In the genomic region with DNA sequence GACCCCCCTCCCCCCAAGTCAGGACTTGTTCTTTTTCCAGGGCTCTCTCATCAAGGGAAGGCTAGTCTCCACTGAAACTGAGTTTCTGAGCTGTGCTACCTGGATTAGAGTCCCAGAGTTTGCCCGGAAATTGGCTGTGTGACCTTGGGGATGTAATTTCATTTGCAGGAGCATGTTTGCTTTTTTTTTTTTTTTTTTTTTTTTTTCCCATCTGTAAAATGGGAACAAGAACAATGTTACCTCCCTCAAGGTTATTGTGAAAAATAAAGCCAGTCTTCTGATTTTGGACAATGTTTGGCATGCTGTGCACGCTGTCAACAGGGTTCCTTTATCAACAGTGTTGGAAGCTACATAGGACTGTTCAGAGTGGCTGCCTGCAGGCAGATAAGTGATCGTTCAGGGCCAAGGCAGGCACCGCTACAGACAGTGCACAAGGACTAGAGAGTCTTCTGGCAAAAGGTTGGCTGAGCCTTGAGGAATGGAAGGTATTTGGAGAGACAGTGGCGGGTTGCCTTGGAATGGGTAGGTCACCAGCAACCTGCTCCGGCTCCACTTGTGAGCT, we compare ENCODE assay signal across 8 mouse cellular contexts. TPM values are rescaled to one million over a fixed set of nuclear protein-coding genes. Genes with fewer than 3 reads are reported as not detected.
A peak's percentile ranks its signal among the peaks of the same experiment; 100 is the strongest.
DNase-seq lines count a peak whose midpoint lies in the region; ATAC-seq and TF ChIP-seq lines count a peak whose summit lies in the region.

No protein-coding gene starts in this region.

- H3K36me3 ChIP-seq in neural tube, embryonic 11.5 days (ENCODE audit: control insufficient read depth, insufficient read depth, low read length) = peaks cover 13% of the 10 kb centered on the region
- H3K36me3 ChIP-seq in limb, embryonic 15.5 days = peaks cover 36% of the 10 kb centered on the region
- H3K36me3 ChIP-seq in stomach, embryonic 15.5 days = peaks cover 5% of the 10 kb centered on the region

- 0 out of 2 replicates have a peak overlapping the region, but pooled peaks have one; percentile 85 for H3K27ac ChIP-seq in neural tube, embryonic 11.5 days (ENCODE audit: low read depth, low read length)
- no peak overlapping the region for H3K27ac ChIP-seq in embryonic fibroblast, embryonic 13.5 days (ENCODE audit: insufficient read depth, low read length)
- peak overlapping the region; percentile 90 for H3K27ac ChIP-seq in limb, embryonic 15.5 days
- peak overlapping the region; percentile 79 for H3K27ac ChIP-seq in stomach, embryonic 15.5 days

- TF ChIP-seq POLR2A in embryonic fibroblast, embryonic 13.5 days (IDR thresholded peaks at IDR 0.05; ENCODE audit: low read depth, low read length) = no peak

- WGBS in neural tube, embryonic 11.5 days = 87% methylated on average over 6 of the region's 6 CpGs
- 61% methylated on average over 6 of the region's 6 CpGs for WGBS in limb, embryonic 15.5 days
- 65% methylated on average over 6 of the region's 6 CpGs for WGBS in stomach, embryonic 15.5 days

- peaks cover 10% of the 10 kb centered on the region for H3K4me1 ChIP-seq in neural tube, embryonic 11.5 days (ENCODE audit: control insufficient read depth, insufficient read depth, low read length)
- no peaks in the 10 kb centered on the region for H3K4me1 ChIP-seq in embryonic fibroblast, embryonic 13.5 days (ENCODE audit: control insufficient read depth, insufficient read depth, low read length)
- H3K4me1 ChIP-seq in limb, embryonic 15.5 days = peaks cover 37% of the 10 kb centered on the region
- H3K4me1 ChIP-seq in stomach, embryonic 15.5 days = peaks cover 41% of the 10 kb centered on the region

- TF ChIP-seq CTCF in embryonic fibroblast, embryonic 13.5 days (IDR thresholded peaks at IDR 0.05; ENCODE audit: borderline replicate concordance, insufficient read depth, low read length) = no peak

- H3K27me3 ChIP-seq in neural tube, embryonic 11.5 days (ENCODE audit: control insufficient read depth, insufficient read depth, low read length) = no peaks in the 10 kb centered on the region
- H3K27me3 ChIP-seq in limb, embryonic 15.5 days = no peaks in the 10 kb centered on the region
- no peaks in the 10 kb centered on the region for H3K27me3 ChIP-seq in stomach, embryonic 15.5 days (replicated peaks)

- H3K4me2 ChIP-seq in neural tube, embryonic 11.5 days (ENCODE audit: low read depth) = peak overlapping the region; percentile 92
- H3K4me2 ChIP-seq in limb, embryonic 15.5 days = peak overlapping the region; percentile 78
- peak overlapping the region; percentile 89 for H3K4me2 ChIP-seq in stomach, embryonic 15.5 days

- DNase-seq in neural tube, embryonic 11.5 days (ENCODE audit: low spot score) = no peak
- no peak for DNase-seq in neural tube, embryonic 10.5 days (ENCODE audit: extremely low spot score, low spot score)
- DNase-seq in adrenal gland, postnatal 4 days (ENCODE audit: low spot score in 2 of 2) = no peak
- no peak for DNase-seq in left cerebral cortex, adult 11 months (ENCODE audit: low spot score)

- no peaks in the 10 kb centered on the region for H3K9me3 ChIP-seq in neural tube, embryonic 11.5 days (ENCODE audit: control insufficient read depth, low read length)
- no peaks in the 10 kb centered on the region for H3K9me3 ChIP-seq in limb, embryonic 15.5 days
- H3K9me3 ChIP-seq in stomach, embryonic 15.5 days = no peaks in the 10 kb centered on the region

- H3K9ac ChIP-seq in neural tube, embryonic 11.5 days (ENCODE audit: low read length) = peak overlapping the region; percentile 92
- no peak overlapping the region; the same call in 1 of the 2 replicates for H3K9ac ChIP-seq in limb, embryonic 15.5 days
- no peak overlapping the region; the same call in 1 of the 2 replicates for H3K9ac ChIP-seq in stomach, embryonic 15.5 days

- no peak for ATAC-seq in neural tube, embryonic 11.5 days (ENCODE audit: insufficient read depth, low FRiP score, low TSS enrichment)
- ATAC-seq in limb, embryonic 15.5 days (ENCODE audit: insufficient number of reproducible peaks, low FRiP score, low TSS enrichment, low read depth) = no peak
- ATAC-seq in stomach, embryonic 15.5 days (ENCODE audit: insufficient read depth, low FRiP score, low read depth) = peak; percentile 51; the same call in 1 of the 2 replicates
- no peak for ATAC-seq in inflammation-experienced regulatory T-cells, adult 6 months

- H3K4me3 ChIP-seq in neural tube, embryonic 11.5 days (ENCODE audit: low read depth, low read length) = peak overlapping the region; percentile 80
- H3K4me3 ChIP-seq in embryonic fibroblast, embryonic 13.5 days (ENCODE audit: insufficient read depth, low read length) = peak overlapping the region; percentile 46
- H3K4me3 ChIP-seq in limb, embryonic 15.5 days = peak overlapping the region; percentile 93
- H3K4me3 ChIP-seq in stomach, embryonic 15.5 days (replicated peaks) = peak overlapping the region; percentile 82

RNA-seq across cellular contexts. Expression of a gene that starts 1.1 kb away (rescaled TPM):
- polyA plus RNA-seq in neural tube, embryonic 11.5 days (2014; fragmentation: Nextera tagmentation; extraction: Ambion mirVana) = 69.3 and 74.6 TPM in 2 replicates
- 14.4 and 19.2 TPM in 2 replicates for polyA plus RNA-seq in embryonic fibroblast, embryonic 13.5 days (2011; ENCODE audit: insufficient read length, low read depth, missing spikeins)
- 35.8 and 44.3 TPM in 2 replicates for polyA plus RNA-seq in limb, embryonic 15.5 days (2015; fragmentation: Nextera tagmentation; extraction: Ambion mirVana)
- 34.1 and 34.8 TPM in 2 replicates for polyA plus RNA-seq in stomach, embryonic 15.5 days (2015; fragmentation: Nextera tagmentation; extraction: Ambion mirVana)
- total RNA-seq in adrenal gland, postnatal 4 days (2021) = 10 to 100 TPM; 55.7 to 67.1 TPM
- polyA plus RNA-seq in inflammation-experienced regulatory T-cells, adult 6 months (2017; shearing (Covaris generic)) = 10 to 100 TPM; 11.3 to 29.0 (median 11.9) TPM

RNA-seq across cellular contexts. Expression of a gene that starts 16.2 kb away (rescaled TPM):
- polyA plus RNA-seq in neural tube, embryonic 11.5 days (2014; fragmentation: Nextera tagmentation; extraction: Ambion mirVana) = 65.5 and 72.3 TPM in 2 replicates
- polyA plus RNA-seq in embryonic fibroblast, embryonic 13.5 days (2011; ENCODE audit: insufficient read length, low read depth, missing spikeins) = 62.1 and 65.0 TPM in 2 replicates
- 83.9 and 85.7 TPM in 2 replicates for polyA plus RNA-seq in limb, embryonic 15.5 days (2015; fragmentation: Nextera tagmentation; extraction: Ambion mirVana)
- polyA plus RNA-seq in stomach, embryonic 15.5 days (2015; fragmentation: Nextera tagmentation; extraction: Ambion mirVana) = 67.8 and 75.7 TPM in 2 replicates
- 10 to 100 TPM; 58.2 to 58.3 TPM for total RNA-seq in adrenal gland, postnatal 4 days (2021)
- 10 to 100 TPM; 55.1 to 70.1 (median 57.5) TPM for polyA plus RNA-seq in inflammation-experienced regulatory T-cells, adult 6 months (2017; shearing (Covaris generic))

RNA-seq across cellular contexts. Expression of a gene that starts 21.6 kb away (rescaled TPM):
- 3.0 and 4.0 TPM in 2 replicates for polyA plus RNA-seq in neural tube, embryonic 11.5 days (2014; fragmentation: Nextera tagmentation; extraction: Ambion mirVana)
- polyA plus RNA-seq in embryonic fibroblast, embryonic 13.5 days (2011; ENCODE audit: insufficient read length, low read depth, missing spikeins) = 2.8 and 5.3 TPM in 2 replicates
- 25.0 and 25.5 TPM in 2 replicates for polyA plus RNA-seq in limb, embryonic 15.5 days (2015; fragmentation: Nextera tagmentation; extraction: Ambion mirVana)
- polyA plus RNA-seq in stomach, embryonic 15.5 days (2015; fragmentation: Nextera tagmentation; extraction: Ambion mirVana) = 24.1 and 24.5 TPM in 2 replicates
- total RNA-seq in adrenal gland, postnatal 4 days (2021) = 10 to 100 TPM; 15.3 to 16.2 TPM
- 1 to 10 TPM; 4.0 to 9.6 (median 7.6) TPM for polyA plus RNA-seq in inflammation-experienced regulatory T-cells, adult 6 months (2017; shearing (Covaris generic))

RNA-seq across cellular contexts. Expression of a gene that starts 41.9 kb away (rescaled TPM):
- polyA plus RNA-seq in neural tube, embryonic 11.5 days (2014; fragmentation: Nextera tagmentation; extraction: Ambion mirVana) = not detected in 2 replicates
- 0.15 TPM in 1 of 2 replicates, not detected in the other for polyA plus RNA-seq in embryonic fibroblast, embryonic 13.5 days (2011; ENCODE audit: insufficient read length, low read depth, missing spikeins)
- 3.1 and 3.5 TPM in 2 replicates for polyA plus RNA-seq in limb, embryonic 15.5 days (2015; fragmentation: Nextera tagmentation; extraction: Ambion mirVana)
- polyA plus RNA-seq in stomach, embryonic 15.5 days (2015; fragmentation: Nextera tagmentation; extraction: Ambion mirVana) = 0.63 and 0.90 TPM in 2 replicates
- under 1 TPM; 0.08 to 0.17 TPM for total RNA-seq in adrenal gland, postnatal 4 days (2021)
- polyA plus RNA-seq in inflammation-experienced regulatory T-cells, adult 6 months (2017; shearing (Covaris generic)) = not detected

RNA-seq across cellular contexts. Expression of a gene that starts 43.1 kb away (rescaled TPM):
- polyA plus RNA-seq in neural tube, embryonic 11.5 days (2014; fragmentation: Nextera tagmentation; extraction: Ambion mirVana) = 48.0 and 52.7 TPM in 2 replicates
- 22.6 and 35.1 TPM in 2 replicates for polyA plus RNA-seq in embryonic fibroblast, embryonic 13.5 days (2011; ENCODE audit: insufficient read length, low read depth, missing spikeins)
- 26.3 and 29.5 TPM in 2 replicates for polyA plus RNA-seq in limb, embryonic 15.5 days (2015; fragmentation: Nextera tagmentation; extraction: Ambion mirVana)
- polyA plus RNA-seq in stomach, embryonic 15.5 days (2015; fragmentation: Nextera tagmentation; extraction: Ambion mirVana) = 33.3 and 34.6 TPM in 2 replicates
- total RNA-seq in adrenal gland, postnatal 4 days (2021) = 10 to 100 TPM; 28.8 to 31.5 TPM
- polyA plus RNA-seq in inflammation-experienced regulatory T-cells, adult 6 months (2017; shearing (Covaris generic)) = 10 to 100 TPM in 1 of 3 experiments, 1 to 10 TPM in 2; 2.2 to 22.1 (median 3.4) TPM
